Mouse (Mus musculus) forebrain, embryonic 13.5 days (tissue): ENCODE results near the gene Actc1. TPM values are rescaled to one million over a fixed set of nuclear protein-coding genes. Genes with fewer than 3 reads are reported as not detected.

Experiments used
- ATAC-seq: fragments of 200-750 bp; cut with Nextera tagmentation; 2 replicates; pipeline ENCODE4 v1.8.0; 2017
- H3K27ac ChIP-seq: fragments of 300-500 bp; sonication (generic); 2 replicates; pipeline ENCODE4 v1.5.1; 2015; ENCODE audit warnings: inconsistent platforms, mild to moderate bottlenecking, moderate library complexity
- H3K27me3 ChIP-seq: fragments of 300-500 bp; sonication (generic); 2 replicates; pipeline ENCODE4 v1.6.1; 2015; ENCODE audit warnings: mild to moderate bottlenecking, inconsistent platforms
- H3K36me3 ChIP-seq: fragments of 300-500 bp; sonication (generic); 2 replicates; pipeline ENCODE4 v1.6.1; 2015; ENCODE audit warnings: mild to moderate bottlenecking, inconsistent platforms; ENCODE audit not compliant: poor library complexity, severe bottlenecking
- H3K4me1 ChIP-seq: fragments of 300-500 bp; sonication (generic); 2 replicates; pipeline ENCODE4 v1.6.1; 2015; ENCODE audit warnings: inconsistent platforms
- H3K4me2 ChIP-seq: fragments of 300-500 bp; sonication (generic); 2 replicates; pipeline ENCODE4 v1.6.1; 2015; ENCODE audit warnings: inconsistent platforms, mild to moderate bottlenecking, moderate library complexity
- H3K4me3 ChIP-seq: fragments of 300-500 bp; sonication (generic); 2 replicates; pipeline ENCODE4 v1.5.1; 2015; ENCODE audit warnings: mild to moderate bottlenecking, inconsistent platforms
- H3K9ac ChIP-seq: fragments of 300-500 bp; sonication (generic); 2 replicates; pipeline ENCODE4 v1.6.1; 2015; ENCODE audit warnings: mild to moderate bottlenecking, inconsistent platforms
- H3K9me3 ChIP-seq: fragments of 300-500 bp; sonication (generic); replicated peaks from 2 replicates; pipeline ENCODE4 v1.6.1; 2016; ENCODE audit warnings: inconsistent platforms
- WGBS: fragments of 180-500 bp; shearing (Covaris S2); methylation state at CpG from one replicate; pipeline ENCODE4 v1.1.7; 2015; 5-methylcytosine and 5-hydroxymethylcytosine counted together
- polyA plus RNA-seq: library from polyadenylated mRNA; unstranded; fragments of >200 nt; fragmentation: Nextera tagmentation; extraction: Ambion mirVana; gene quantifications from 2 replicates; pipeline ENCODE4 v1.2.1, GENCODE M21; 2015

Actc1 gene
- polyA plus RNA-seq, 1 experiment from 2014 or later, result 2.7 TPM

GRCm38 (mm10) chr2:114066226-114066625, 12.9 kb upstream of the Actc1 start:
- WGBS, result 85% methylated on average over 3 of the region's 3 CpGs
- Histone ChIP-seq H3K27ac (no peak overlapping the region), H3K36me3 (no peaks in the 10 kb centered on the region), H3K4me2 (no peak overlapping the region), H3K4me1 (no peaks in the 10 kb centered on the region), H3K4me3 (no peak overlapping the region), H3K27me3 (no peaks in the 10 kb centered on the region), H3K9me3 (no peaks in the 10 kb centered on the region), H3K9ac (no peak overlapping the region)
- ATAC-seq, result no peak

DNA sequence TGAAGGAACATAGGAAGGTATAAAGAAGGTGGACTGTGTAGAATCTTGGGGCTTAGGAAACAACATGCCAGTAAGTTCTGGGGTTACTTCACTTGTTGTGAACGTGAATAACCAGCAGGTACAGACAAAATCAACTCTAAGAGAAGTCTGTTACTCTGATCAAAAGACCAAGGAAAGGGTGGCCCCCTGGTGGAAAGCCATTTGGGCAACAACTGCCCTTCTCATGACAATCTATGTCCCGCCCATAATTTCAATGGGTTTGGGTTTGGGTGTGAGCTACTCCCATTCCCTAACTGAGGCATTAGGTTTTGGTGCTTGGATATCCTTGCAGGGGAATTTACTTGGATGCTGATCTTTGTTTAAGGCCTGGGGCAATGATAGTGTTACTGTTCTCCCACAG, 10.7 kb upstream of the Actc1 start:
- H3K27me3 ChIP-seq, result no peaks in the 10 kb centered on the region
- no peak overlapping the region for H3K27ac ChIP-seq
- no peak overlapping the region for H3K4me2 ChIP-seq
- H3K4me3 ChIP-seq, result no peak overlapping the region
- ATAC-seq, result no peak
- H3K4me1 ChIP-seq, result 0 out of 2 replicates have a peak, but pooled peaks cover 3% of the 10 kb centered on the region
- no peaks in the 10 kb centered on the region for H3K36me3 ChIP-seq
- no peaks in the 10 kb centered on the region for H3K9me3 ChIP-seq
- 73% methylated on average over 2 of the region's 2 CpGs for WGBS
- no peak overlapping the region for H3K9ac ChIP-seq

DNA sequence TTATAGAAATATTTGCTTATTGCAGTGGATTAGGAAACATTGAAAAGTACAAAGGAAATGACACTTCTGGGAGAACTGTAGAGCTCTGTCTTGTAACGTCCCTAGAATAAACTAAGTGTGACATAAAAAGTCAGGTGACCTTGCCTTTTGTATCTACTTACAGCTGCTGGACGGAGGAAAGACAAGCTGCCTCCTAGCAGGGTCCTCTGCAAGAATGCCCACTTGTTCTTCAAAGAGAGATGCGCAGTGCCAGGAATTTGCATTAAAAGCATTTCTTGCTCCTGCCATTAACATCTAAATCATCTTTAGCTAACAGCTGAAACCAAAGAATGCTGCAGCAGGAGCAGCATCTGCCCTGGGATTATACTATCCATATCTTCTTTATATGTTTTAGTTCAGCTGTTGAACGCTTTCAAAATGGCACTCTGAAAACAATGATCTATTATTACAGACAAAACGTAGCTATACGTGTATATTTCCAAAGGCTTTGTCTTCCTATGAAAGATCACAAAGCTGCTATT, 6.8 kb upstream of the Actc1 start:
- peaks cover 11% of the 10 kb centered on the region; the same call in 1 of the 2 replicates for H3K4me1 ChIP-seq
- no peak for ATAC-seq
- no peaks in the 10 kb centered on the region for H3K36me3 ChIP-seq
- H3K4me3 ChIP-seq, result no peak overlapping the region
- no peaks in the 10 kb centered on the region for H3K27me3 ChIP-seq
- H3K4me2 ChIP-seq, result no peak overlapping the region
- WGBS, result 52% methylated on average over 6 of the region's 6 CpGs
- no peaks in the 10 kb centered on the region for H3K9me3 ChIP-seq
- no peak overlapping the region for H3K27ac ChIP-seq
- H3K9ac ChIP-seq, result no peak overlapping the region

GRCm38 (mm10) chr2:114059608-114060007, 6.3 kb upstream of the Actc1 start:
- Histone ChIP-seq H3K4me1 (peaks cover 11% of the 10 kb centered on the region; the same call in 1 of the 2 replicates), H3K36me3 (no peaks in the 10 kb centered on the region), H3K9me3 (no peaks in the 10 kb centered on the region), H3K4me3 (no peak overlapping the region), H3K27me3 (no peaks in the 10 kb centered on the region), H3K9ac (no peak overlapping the region), H3K4me2 (no peak overlapping the region), H3K27ac (no peak overlapping the region)
- 78% methylated on average over 1 of the region's 1 CpGs for WGBS
- no peak for ATAC-seq

- H3K4me1 ChIP-seq, result peaks cover 11% of the 10 kb centered on the region; the same call in 1 of the 2 replicates
- H3K27ac ChIP-seq, result no peak overlapping the region
- WGBS, result 94% methylated on average over 10 of the region's 10 CpGs
- H3K9me3 ChIP-seq, result no peaks in the 10 kb centered on the region
- no peak overlapping the region for H3K4me3 ChIP-seq
- no peaks in the 10 kb centered on the region for H3K27me3 ChIP-seq
- H3K36me3 ChIP-seq, result no peaks in the 10 kb centered on the region
- no peak overlapping the region for H3K9ac ChIP-seq
- ATAC-seq, result no peak
- H3K4me2 ChIP-seq, result no peak overlapping the region
Observed at GRCm38 (mm10) chr2:114058226-114058796, 5.0 kb upstream of the Actc1 start.

- no peak overlapping the region for H3K9ac ChIP-seq
- H3K9me3 ChIP-seq, result no peaks in the 10 kb centered on the region
- H3K4me1 ChIP-seq, result peaks cover 11% of the 10 kb centered on the region; the same call in 1 of the 2 replicates
- WGBS, result 18% methylated on average over 10 of the region's 10 CpGs
- no peak overlapping the region for H3K27ac ChIP-seq
- no peak overlapping the region for H3K4me3 ChIP-seq
- H3K36me3 ChIP-seq, result no peaks in the 10 kb centered on the region
- peak; percentile 73 for ATAC-seq
- no peak overlapping the region for H3K4me2 ChIP-seq
- H3K27me3 ChIP-seq, result no peaks in the 10 kb centered on the region
Observed at GRCm38 (mm10) chr2:114057303-114057853, 4.0 kb upstream of the Actc1 start.

GRCm38 (mm10) chr2:114054129-114054528, 781 bp upstream of the Actc1 start:
- WGBS, result 90% methylated on average over 4 of the region's 4 CpGs
- H3K9me3 ChIP-seq, result no peaks in the 10 kb centered on the region
- ATAC-seq, result no peak

DNA sequence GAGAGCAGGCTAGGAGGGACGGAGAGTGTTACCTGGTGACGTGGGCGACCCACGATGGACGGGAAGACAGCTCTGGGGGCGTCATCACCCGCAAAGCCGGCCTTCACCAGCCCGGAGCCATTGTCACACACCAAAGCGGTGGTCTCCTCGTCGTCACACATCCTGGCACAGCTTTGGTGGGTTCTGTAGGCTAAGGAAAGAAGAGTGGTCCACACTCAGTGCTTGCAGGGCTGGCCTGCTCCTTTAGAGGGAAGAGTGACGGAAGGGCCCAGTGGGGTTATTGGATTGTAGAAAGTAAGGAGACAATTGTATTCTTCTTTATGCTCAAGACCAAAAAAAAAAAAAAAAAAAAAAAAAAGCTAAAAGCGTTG, 1.5 kb downstream of the Actc1 start:
- H3K36me3 ChIP-seq, result no peaks in the 10 kb centered on the region
- no peaks in the 10 kb centered on the region for H3K9me3 ChIP-seq
- no peak overlapping the region for H3K4me2 ChIP-seq
- no peak overlapping the region for H3K4me3 ChIP-seq
- ATAC-seq, result no peak
- WGBS, result 94% methylated on average over 14 of the region's 14 CpGs
- H3K27ac ChIP-seq, result no peak overlapping the region
- H3K27me3 ChIP-seq, result no peaks in the 10 kb centered on the region
- H3K4me1 ChIP-seq, result no peaks in the 10 kb centered on the region
- H3K9ac ChIP-seq, result no peak overlapping the region

More at GRCm38 (mm10) chr2:114054129-114054528, 781 bp upstream of the Actc1 start:
- no peak overlapping the region for H3K4me2 ChIP-seq
- no peak overlapping the region for H3K9ac ChIP-seq
- no peaks in the 10 kb centered on the region for H3K27me3 ChIP-seq
- no peaks in the 10 kb centered on the region for H3K36me3 ChIP-seq
- peaks cover 8% of the 10 kb centered on the region; the same call in 1 of the 2 replicates for H3K4me1 ChIP-seq
- no peak overlapping the region for H3K27ac ChIP-seq
- no peak overlapping the region for H3K4me3 ChIP-seq

DNA sequence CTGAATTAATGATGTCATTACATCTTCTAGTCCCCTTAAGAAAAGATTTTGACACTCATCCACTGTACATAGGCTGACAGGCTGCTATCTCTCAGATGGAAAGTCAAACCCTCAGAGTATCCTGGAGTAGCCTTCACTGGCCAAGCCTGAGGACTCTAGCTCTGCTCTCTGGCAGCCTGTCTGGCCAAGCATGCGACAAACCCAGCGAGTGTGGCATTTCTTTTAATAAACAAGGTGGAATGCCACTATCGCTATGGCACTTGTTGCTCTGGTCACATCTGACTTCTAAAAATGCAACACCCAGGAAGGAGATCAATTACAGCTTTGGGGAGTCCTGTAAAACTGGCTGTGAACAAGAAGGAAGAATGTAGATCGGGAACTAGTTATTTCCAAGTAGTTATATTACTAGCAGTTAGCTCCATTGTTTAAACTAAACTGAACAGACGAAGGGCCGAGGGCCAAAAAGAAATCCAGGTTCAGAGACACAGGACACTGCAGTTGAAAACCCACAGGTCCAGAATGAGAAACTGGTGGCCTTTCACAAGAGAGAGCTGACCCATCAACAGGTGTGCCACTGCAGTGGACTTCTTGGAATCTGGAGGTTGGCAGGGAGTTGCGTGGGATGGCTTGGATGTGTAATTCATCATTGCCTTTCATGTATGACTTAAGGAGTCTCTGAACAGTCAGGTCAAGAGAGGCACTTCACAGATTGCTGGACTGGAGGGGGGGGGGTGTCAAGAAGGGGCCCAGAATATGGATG, 2.1 kb downstream of the Actc1 start:
- Histone ChIP-seq H3K27me3 (no peaks in the 10 kb centered on the region), H3K36me3 (no peaks in the 10 kb centered on the region), H3K4me3 (no peak overlapping the region), H3K4me1 (no peaks in the 10 kb centered on the region), H3K9ac (no peak overlapping the region), H3K4me2 (no peak overlapping the region), H3K9me3 (no peaks in the 10 kb centered on the region), H3K27ac (no peak overlapping the region)
- 96% methylated on average over 7 of the region's 7 CpGs for WGBS
- ATAC-seq, result no peak

DNA sequence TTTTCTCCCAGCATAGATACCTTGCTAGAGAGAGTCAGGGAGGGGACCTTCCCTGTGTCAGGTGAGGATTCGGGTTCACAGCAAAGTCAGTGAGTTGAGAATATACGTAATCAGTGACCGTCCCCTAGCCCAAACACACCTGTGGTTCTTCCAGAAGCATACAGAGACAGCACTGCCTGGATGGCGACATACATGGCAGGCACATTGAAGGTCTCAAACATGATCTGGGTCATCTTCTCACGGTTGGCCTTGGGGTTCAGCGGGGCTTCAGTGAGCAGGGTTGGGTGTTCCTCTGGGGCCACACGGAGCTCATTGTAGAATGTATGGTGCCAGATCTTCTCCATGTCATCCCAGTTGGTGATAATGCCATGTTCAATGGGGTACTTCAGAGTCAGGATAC, 3.2 kb downstream of the Actc1 start:
- ATAC-seq, result no peak
- Histone ChIP-seq H3K27ac (no peak overlapping the region), H3K27me3 (no peaks in the 10 kb centered on the region), H3K36me3 (no peaks in the 10 kb centered on the region), H3K4me1 (no peaks in the 10 kb centered on the region), H3K9ac (no peak overlapping the region), H3K9me3 (no peaks in the 10 kb centered on the region), H3K4me2 (no peak overlapping the region), H3K4me3 (no peak overlapping the region)
- WGBS, result 96% methylated on average over 7 of the region's 7 CpGs

DNA sequence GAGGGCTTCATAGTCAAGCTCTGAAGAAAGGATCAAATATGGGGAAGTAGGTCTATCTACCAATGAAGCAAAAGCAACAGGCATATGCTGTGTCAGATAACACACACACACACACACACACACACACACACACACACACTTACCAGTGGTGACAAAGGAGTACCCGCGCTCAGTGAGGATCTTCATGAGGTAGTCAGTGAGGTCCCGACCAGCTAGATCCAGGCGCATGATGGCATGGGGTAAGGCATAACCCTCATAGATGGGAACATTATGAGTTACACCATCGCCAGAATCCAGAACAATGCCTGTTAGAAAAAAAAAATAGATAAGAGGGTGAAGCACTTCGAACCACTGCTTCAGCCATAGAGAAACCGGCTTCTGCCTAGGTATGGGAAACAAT, 4.0 kb downstream of the Actc1 start:
- Histone ChIP-seq H3K4me1 (no peaks in the 10 kb centered on the region), H3K27ac (no peak overlapping the region), H3K9ac (no peak overlapping the region), H3K4me3 (no peak overlapping the region), H3K27me3 (no peaks in the 10 kb centered on the region), H3K9me3 (no peaks in the 10 kb centered on the region), H3K36me3 (no peaks in the 10 kb centered on the region), H3K4me2 (no peak overlapping the region)
- 95% methylated on average over 7 of the region's 7 CpGs for WGBS
- no peak for ATAC-seq

GRCm38 (mm10) chr2:114047960-114048611, 5.3 kb downstream of the Actc1 start:
- H3K36me3 ChIP-seq, result no peaks in the 10 kb centered on the region
- no peaks in the 10 kb centered on the region for H3K4me1 ChIP-seq
- H3K4me2 ChIP-seq, result no peak overlapping the region
- H3K27ac ChIP-seq, result no peak overlapping the region
- peak; percentile 33; the same call in 1 of the 2 replicates for ATAC-seq
- H3K4me3 ChIP-seq, result no peak overlapping the region
- H3K27me3 ChIP-seq, result no peaks in the 10 kb centered on the region
- no peaks in the 10 kb centered on the region for H3K9me3 ChIP-seq
- WGBS, result 89% methylated on average over 5 of the region's 5 CpGs
- no peak overlapping the region for H3K9ac ChIP-seq
